Mouse (Mus musculus) bone marrow macrophage, adult 2 months (primary cell): ENCODE results near the gene Gm13277.
"Not testable (repeated sequence)": the region's sequence is repeated elsewhere in the genome, so short reads cannot be mapped to it uniquely, and the experiment has no call there.

Source experiments
- CTCF ChIP-seq: IDR thresholded peaks from 2 replicates; pipeline ENCODE4 v1.5.1; 2012; ENCODE audit warnings: low read depth, mild to moderate bottlenecking, low read length, moderate library complexity
- POLR2A ChIP-seq: IDR thresholded peaks from 2 replicates; pipeline ENCODE4 v1.6.1; 2012; ENCODE audit warnings: mild to moderate bottlenecking, low read depth, low read length, borderline replicate concordance

- not testable (repeated sequence) for TF ChIP-seq POLR2A, CTCF
Observed at GRCm38 (mm10) chr4:88760431-88760830, 28.0 kb upstream of the Gm13277 start.
